Mouse (Mus musculus) monocyte, adult 5-6 weeks (primary cell): ENCODE results near the gene Prkn. TPM values are rescaled to one million over a fixed set of nuclear protein-coding genes. Genes with fewer than 3 reads are reported as not detected.

Source experiments
- ATAC-seq: fragments of 153-309, 156-312 bp; replicated peaks from 2 replicates; pipeline ENCODE4 v1.8.0; 2017; ENCODE audit warnings: mild to moderate bottlenecking; ENCODE audit not compliant: low TSS enrichment, insufficient number of reproducible peaks, severe bottlenecking, poor library complexity, low FRiP score
- total RNA-seq: library from RNA; stranded (forward); fragments of 200-1000, 200-491, 200-594 nt; gene quantifications from 3 replicates; pipeline ENCODE4 v1.2.3, GENCODE M21; 2017

Prkn gene
- total RNA-seq, 1 experiment from 2014 or later, result not detected

- ATAC-seq, result no peak
These were observed 895.1 kb downstream of the Prkn start for GRCm38 (mm10) chr17:11735158-11735877.

DNA sequence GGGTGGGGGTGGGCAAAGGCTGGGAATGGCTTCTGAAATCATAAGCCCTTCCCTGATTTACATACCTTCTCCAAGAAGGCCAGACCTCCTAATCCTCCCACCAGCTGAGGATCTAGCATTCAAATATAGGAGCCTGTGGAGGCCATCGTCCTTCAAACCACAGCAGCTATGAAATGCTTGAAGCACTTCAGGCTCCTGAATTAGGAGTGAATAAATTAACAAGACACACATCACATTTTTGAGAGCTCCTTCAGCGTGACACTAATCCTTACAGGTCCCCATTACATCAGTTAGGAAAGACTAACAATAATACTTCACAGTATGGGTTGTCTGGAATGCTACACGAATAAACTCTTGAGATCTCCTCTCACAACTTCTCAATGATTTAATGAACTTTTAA is 896.3 kb downstream of the Prkn start:
- ATAC-seq, result no peak

GRCm38 (mm10) chr17:11737905-11738304 is 897.7 kb downstream of the Prkn start:
- no peak for ATAC-seq

GRCm38 (mm10) chr17:11740716-11741115 is 900.5 kb downstream of the Prkn start:
- ATAC-seq, result no peak

GRCm38 (mm10) chr17:11741161-11741560 is 901.0 kb downstream of the Prkn start:
- no peak for ATAC-seq

DNA sequence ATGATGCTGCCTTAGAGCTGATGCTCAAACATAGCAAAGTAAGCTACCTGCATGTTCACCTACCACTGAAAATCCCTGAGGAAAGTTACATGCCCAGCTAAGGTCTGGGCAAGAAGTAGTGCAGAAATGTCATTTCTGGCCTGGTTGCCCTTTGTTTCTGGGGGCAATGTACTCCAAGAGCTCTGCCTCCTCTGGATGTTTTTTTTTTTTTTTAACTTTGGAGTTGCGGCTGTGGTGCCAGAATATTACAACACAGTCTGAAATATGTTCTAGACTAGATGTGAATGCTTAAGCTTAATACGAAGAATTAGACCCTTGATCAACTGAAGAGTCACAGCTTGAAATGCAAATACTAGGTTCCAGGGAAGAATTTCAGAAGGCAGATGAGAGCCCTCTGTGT is 911.1 kb downstream of the Prkn start:
- no peak for ATAC-seq

DNA sequence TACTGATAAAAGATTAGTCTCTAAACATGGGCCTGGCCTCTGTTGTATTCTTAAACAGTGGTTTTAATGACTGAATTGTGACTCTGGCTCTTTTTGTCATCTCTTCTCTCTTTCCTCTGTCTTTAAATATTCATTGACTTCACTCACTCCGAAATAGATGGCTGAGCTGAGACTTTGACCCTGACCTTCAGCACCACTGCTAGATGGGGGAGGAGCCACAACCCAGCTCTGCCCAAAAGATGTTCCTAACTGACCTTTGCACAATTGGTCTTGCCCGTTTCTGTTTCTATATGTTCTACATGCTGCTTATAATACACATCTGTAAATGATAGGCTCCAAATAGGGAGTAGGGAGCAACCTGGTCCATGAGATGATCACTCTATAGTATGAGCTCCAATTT is 912.5 kb downstream of the Prkn start:
- no peak for ATAC-seq

DNA sequence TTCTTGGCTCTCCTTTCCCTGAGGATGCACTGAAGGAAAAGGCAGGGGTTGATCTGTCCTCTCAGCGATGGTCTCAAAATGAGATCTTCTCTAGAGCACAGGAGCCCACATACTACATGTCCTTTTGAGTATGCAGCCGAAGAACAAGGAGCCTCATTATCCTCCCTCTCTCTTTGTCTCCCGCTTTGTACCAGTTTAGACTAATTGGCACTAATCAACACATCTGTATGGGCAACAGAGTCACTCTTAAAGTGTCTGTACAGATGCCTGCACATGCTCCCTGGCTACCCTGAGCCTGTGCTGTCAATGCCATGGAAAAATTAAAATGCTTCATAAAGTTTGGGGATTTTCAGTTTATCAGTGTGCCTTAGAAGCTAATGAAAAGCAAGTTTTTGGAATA is 924.9 kb downstream of the Prkn start:
- no peak for ATAC-seq

GRCm38 (mm10) chr17:11765581-11765980 is 925.4 kb downstream of the Prkn start:
- no peak for ATAC-seq

- no peak for ATAC-seq
These were observed 927.1 kb downstream of the Prkn start for GRCm38 (mm10) chr17:11767301-11767700.

- no peak for ATAC-seq
These were observed 928.2 kb downstream of the Prkn start for GRCm38 (mm10) chr17:11768345-11768744.

DNA sequence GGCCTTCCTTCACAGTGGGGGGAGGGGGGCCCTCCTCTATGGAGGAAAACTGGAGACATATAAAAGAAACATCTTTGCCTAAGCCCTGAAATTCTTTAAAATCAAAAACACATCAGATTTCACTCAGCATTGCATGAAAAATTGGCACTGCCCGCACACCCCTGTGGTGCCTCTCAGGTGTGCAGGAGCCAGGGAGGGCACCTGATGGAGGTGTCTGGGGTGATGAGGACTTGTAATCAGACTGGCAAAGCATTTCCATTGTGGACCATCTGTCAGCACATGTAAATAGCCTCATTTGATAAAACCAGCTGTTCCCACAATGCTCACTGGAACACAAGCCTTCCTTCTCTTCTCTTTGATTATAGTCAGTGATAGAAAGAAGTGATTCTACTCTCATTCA is 928.8 kb downstream of the Prkn start:
- no peak for ATAC-seq

DNA sequence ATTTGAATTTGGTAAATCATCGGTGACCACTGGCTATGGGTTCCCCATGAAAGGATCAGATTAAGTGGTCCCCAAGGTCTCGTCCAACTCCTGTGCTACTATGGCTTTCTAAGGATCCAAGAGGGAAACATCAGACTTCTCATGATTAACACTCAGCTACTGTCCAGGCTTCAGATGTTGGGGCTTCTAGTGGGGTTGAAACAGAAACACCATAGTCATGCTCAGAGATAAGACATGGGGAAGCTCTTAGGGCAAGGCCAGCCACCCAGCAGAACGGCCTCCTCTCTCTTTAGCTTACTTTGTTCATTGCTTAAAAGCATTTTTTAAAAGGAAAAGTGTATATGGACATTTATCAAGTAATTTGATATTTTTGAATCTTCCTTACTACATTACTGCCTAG is 929.3 kb downstream of the Prkn start:
- no peak for ATAC-seq

DNA sequence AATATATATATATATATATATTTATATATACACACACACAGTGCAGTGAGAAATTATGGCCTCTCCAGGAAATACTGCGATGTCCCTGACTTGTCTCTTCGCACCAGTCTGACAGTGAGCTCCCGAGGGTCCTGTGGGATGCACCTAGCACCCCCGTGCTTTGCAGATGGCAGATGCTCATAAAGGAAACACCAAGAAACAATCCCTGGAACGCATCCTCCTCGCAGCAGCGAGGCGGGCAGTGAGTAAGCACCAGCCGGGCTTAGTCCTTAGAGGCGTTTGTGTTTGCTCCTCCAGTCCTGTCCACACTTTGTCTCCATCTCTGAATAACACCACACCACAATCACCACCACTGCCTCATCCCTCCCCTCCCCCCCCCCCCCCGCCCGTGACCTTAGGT is 939.4 kb downstream of the Prkn start:
- no peak for ATAC-seq

- no peak for ATAC-seq
These were observed 939.8 kb downstream of the Prkn start for GRCm38 (mm10) chr17:11780005-11780404.

DNA sequence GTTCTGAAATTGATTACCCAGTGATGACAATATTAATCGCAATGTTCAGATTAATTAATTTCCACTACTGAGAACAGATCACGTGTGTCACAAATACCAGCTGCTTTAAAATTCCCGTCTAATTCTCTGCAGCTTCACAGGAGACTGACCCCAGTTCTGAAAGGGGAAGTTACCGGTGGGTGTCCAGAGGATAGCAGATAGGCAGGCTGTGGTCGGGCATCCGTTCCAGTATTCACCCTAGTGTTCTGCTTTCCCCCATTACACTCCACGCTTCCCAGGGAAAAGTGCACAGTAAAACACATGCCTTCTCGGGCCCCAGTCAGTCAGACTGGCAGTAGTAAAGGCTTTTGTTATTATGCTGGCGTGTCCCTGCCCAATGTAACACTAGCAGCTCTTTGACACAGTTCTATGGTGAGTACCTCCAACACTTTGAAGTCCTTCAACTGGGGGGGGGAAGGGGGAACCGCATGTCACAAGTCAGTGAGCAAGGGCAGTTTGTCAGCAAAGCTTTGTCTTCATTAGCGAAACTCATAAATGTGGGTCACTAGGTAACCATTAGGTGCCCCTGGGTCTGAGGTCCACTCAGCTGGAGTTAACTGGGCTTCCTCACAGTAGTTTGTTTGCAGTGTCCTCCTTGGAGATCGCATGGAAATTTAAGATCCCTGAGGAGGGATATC is 940.8 kb downstream of the Prkn start:
- no peak for ATAC-seq

GRCm38 (mm10) chr17:11788270-11788936 is 948.2 kb downstream of the Prkn start:
- ATAC-seq, result no peak

DNA sequence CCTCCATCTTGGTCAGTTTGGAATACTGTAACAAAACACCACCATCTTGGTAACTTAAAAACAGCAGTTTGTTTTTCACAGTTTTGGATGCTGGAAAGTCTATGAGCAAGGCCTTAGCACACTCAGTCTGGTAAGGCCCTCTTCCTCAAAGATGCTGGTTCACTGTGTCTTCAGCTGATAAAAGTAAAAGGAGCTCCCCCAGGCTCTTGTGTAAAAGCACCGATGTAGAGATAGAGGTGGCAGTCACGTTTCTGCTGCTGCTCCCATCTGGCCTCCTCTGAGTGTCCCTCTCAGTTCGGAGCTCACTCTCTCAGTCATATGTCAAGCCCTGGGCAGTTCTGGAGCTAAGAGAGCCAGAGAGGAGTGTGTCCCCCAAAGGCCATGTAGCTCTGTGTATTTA is 955.8 kb downstream of the Prkn start:
- ATAC-seq, result no peak

GRCm38 (mm10) chr17:11801226-11801625 is 961.0 kb downstream of the Prkn start:
- no peak for ATAC-seq

GRCm38 (mm10) chr17:11807280-11807679 is 967.1 kb downstream of the Prkn start:
- ATAC-seq, result no peak
